Mouse (Mus musculus) forebrain, embryonic 10.5 days (tissue): ENCODE data around the gene Arhgap19. TPM values are rescaled to one million over a fixed set of nuclear protein-coding genes. Genes with fewer than 3 reads are reported as not detected.

Source experiments
- DNase-seq: peaks from one replicate; pipeline ENCODE4 v3.0.0-alpha.2; 2017; ENCODE audit warnings: low spot score; ENCODE audit errors: extremely low spot score
- H3K27ac ChIP-seq: fragments of 300-500 bp; sonication (generic); 2 replicates; pipeline ENCODE4 v1.5.1; 2016; ENCODE audit warnings: mild to moderate bottlenecking
- H3K27me3 ChIP-seq: fragments of 300-500 bp; sonication (generic); 2 replicates; pipeline ENCODE4 v1.6.1; 2016; ENCODE audit warnings: mild to moderate bottlenecking; ENCODE audit not compliant: poor library complexity, severe bottlenecking
- H3K36me3 ChIP-seq: fragments of 300-500 bp; sonication (generic); replicated peaks from 2 replicates; pipeline ENCODE4 v1.6.1; 2016; ENCODE audit warnings: mild to moderate bottlenecking, moderate library complexity
- H3K4me1 ChIP-seq: fragments of 300-500 bp; sonication (generic); 2 replicates; pipeline ENCODE4 v1.6.1; 2016
- H3K4me3 ChIP-seq: fragments of 300-500 bp; sonication (generic); 2 replicates; pipeline ENCODE4 v1.5.1; 2016; ENCODE audit warnings: mild to moderate bottlenecking, moderate library complexity
- H3K9me3 ChIP-seq: fragments of 300-500 bp; sonication (generic); 2 replicates; pipeline ENCODE4 v1.6.1; 2016; ENCODE audit warnings: mild to moderate bottlenecking, moderate library complexity
- WGBS: fragments of 180-500 bp; shearing (Covaris S2); methylation state at CpG from one replicate; pipeline ENCODE4 v1.1.7; 2016; 5-methylcytosine and 5-hydroxymethylcytosine counted together
- polyA plus RNA-seq: library from polyadenylated mRNA; unstranded; fragments of >200 nt; fragmentation: Nextera tagmentation; extraction: Ambion mirVana; gene quantifications from 2 replicates; pipeline ENCODE4 v1.2.1, GENCODE M21; 2016

The Arhgap19 gene
- polyA plus RNA-seq, 1 experiment from 2014 or later = 50.9 TPM

GRCm38 (mm10) chr19:41808104-41808634 lies 6.3 kb upstream of the Arhgap19 start:
- peaks cover 4% of the 10 kb centered on the region; the same call in 1 of the 2 replicates for H3K4me1 ChIP-seq

GRCm38 (mm10) chr19:41807497-41807896 lies 5.7 kb upstream of the Arhgap19 start:
- H3K4me3 ChIP-seq = no peak overlapping the region
- no peaks in the 10 kb centered on the region for H3K27me3 ChIP-seq
- peaks cover 12% of the 10 kb centered on the region for H3K9me3 ChIP-seq
- H3K4me1 ChIP-seq = peaks cover 8% of the 10 kb centered on the region; the same call in 1 of the 2 replicates
- H3K27ac ChIP-seq = no peak overlapping the region
- no peak for DNase-seq
- no peaks in the 10 kb centered on the region for H3K36me3 ChIP-seq
- 92% methylated on average over 9 of the region's 9 CpGs for WGBS

More at GRCm38 (mm10) chr19:41808104-41808634, 6.3 kb upstream of the Arhgap19 start:
- H3K36me3 ChIP-seq = no peaks in the 10 kb centered on the region
- no peak overlapping the region for H3K4me3 ChIP-seq
- peaks cover 12% of the 10 kb centered on the region for H3K9me3 ChIP-seq
- 0 out of 2 replicates have a peak overlapping the region, but pooled peaks have one; percentile 25 for H3K27ac ChIP-seq
- 82% methylated on average over 8 of the region's 8 CpGs for WGBS
- DNase-seq = no peak
- H3K27me3 ChIP-seq = no peaks in the 10 kb centered on the region

- Histone ChIP-seq H3K9me3 (peaks cover 12% of the 10 kb centered on the region), H3K4me3 (no peak overlapping the region), H3K27me3 (no peaks in the 10 kb centered on the region), H3K27ac (no peak overlapping the region), H3K36me3 (no peaks in the 10 kb centered on the region), H3K4me1 (peaks cover 15% of the 10 kb centered on the region)
- DNase-seq = no peak
- WGBS = 91% methylated on average over 4 of the region's 4 CpGs
These were observed 4.0 kb upstream of the Arhgap19 start for GRCm38 (mm10) chr19:41805831-41806230.

GRCm38 (mm10) chr19:41803322-41803721 lies 1.5 kb upstream of the Arhgap19 start:
- Histone ChIP-seq H3K9me3 (peaks cover 12% of the 10 kb centered on the region), H3K36me3 (no peaks in the 10 kb centered on the region), H3K4me3 (0 out of 2 replicates have a peak overlapping the region, but pooled peaks have one; percentile 8), H3K27me3 (no peaks in the 10 kb centered on the region), H3K4me1 (peaks cover 23% of the 10 kb centered on the region), H3K27ac (0 out of 2 replicates have a peak overlapping the region, but pooled peaks have one; percentile 11)
- DNase-seq = peak; percentile 34
- WGBS = 36% methylated on average over 7 of the region's 7 CpGs

- Histone ChIP-seq H3K27ac (peak overlapping the region; percentile 96), H3K9me3 (peaks cover 8% of the 10 kb centered on the region), H3K27me3 (no peaks in the 10 kb centered on the region), H3K4me1 (peaks cover 40% of the 10 kb centered on the region), H3K36me3 (peaks cover 11% of the 10 kb centered on the region), H3K4me3 (peak overlapping the region; percentile 85)
- WGBS = 10% methylated on average over 26 of the region's 26 CpGs
- DNase-seq = no peak
These were observed 683 bp downstream of the Arhgap19 start for GRCm38 (mm10) chr19:41800986-41801741.

GRCm38 (mm10) chr19:41800451-41800850 lies 1.4 kb downstream of the Arhgap19 start:
- peaks cover 11% of the 10 kb centered on the region for H3K36me3 ChIP-seq
- no peak for DNase-seq
- peak overlapping the region; percentile 96; the same call in 1 of the 2 replicates for H3K27ac ChIP-seq
- no peaks in the 10 kb centered on the region for H3K27me3 ChIP-seq
- H3K4me3 ChIP-seq = peak overlapping the region; percentile 85
- peaks cover under 1% of the 10 kb centered on the region; the same call in 1 of the 2 replicates for H3K9me3 ChIP-seq
- H3K4me1 ChIP-seq = peaks cover 47% of the 10 kb centered on the region
- WGBS = 54% methylated on average over 6 of the region's 6 CpGs

- Histone ChIP-seq H3K4me3 (no peak overlapping the region), H3K9me3 (no peaks in the 10 kb centered on the region), H3K27ac (no peak overlapping the region), H3K4me1 (peaks cover 66% of the 10 kb centered on the region), H3K36me3 (peaks cover 11% of the 10 kb centered on the region), H3K27me3 (no peaks in the 10 kb centered on the region)
- no peak for DNase-seq
- 85% methylated on average over 6 of the region's 6 CpGs for WGBS
These were observed 4.3 kb downstream of the Arhgap19 start for GRCm38 (mm10) chr19:41797536-41797935.

- peaks cover 62% of the 10 kb centered on the region for H3K4me1 ChIP-seq
- DNase-seq = no peak
These were observed 5.0 kb downstream of the Arhgap19 start for GRCm38 (mm10) chr19:41796789-41797327.

GRCm38 (mm10) chr19:41796148-41796760 lies 5.6 kb downstream of the Arhgap19 start:
- DNase-seq = no peak
- WGBS = 86% methylated on average over 3 of the region's 3 CpGs
- peaks cover 62% of the 10 kb centered on the region for H3K4me1 ChIP-seq

More at GRCm38 (mm10) chr19:41796789-41797327, 5.0 kb downstream of the Arhgap19 start:
- Histone ChIP-seq H3K27me3 (no peaks in the 10 kb centered on the region), H3K4me3 (no peak overlapping the region), H3K27ac (0 out of 2 replicates have a peak overlapping the region, but pooled peaks have one; percentile 5), H3K9me3 (no peaks in the 10 kb centered on the region), H3K36me3 (peaks cover 12% of the 10 kb centered on the region)
- WGBS = 89% methylated on average over 12 of the region's 12 CpGs

GRCm38 (mm10) chr19:41794901-41795300 lies 6.9 kb downstream of the Arhgap19 start:
- peak overlapping the region; percentile 79 for H3K27ac ChIP-seq
- H3K27me3 ChIP-seq = no peaks in the 10 kb centered on the region
- H3K36me3 ChIP-seq = peaks cover 31% of the 10 kb centered on the region
- H3K4me3 ChIP-seq = peak overlapping the region; percentile 18; the same call in 1 of the 2 replicates
- no peaks in the 10 kb centered on the region for H3K9me3 ChIP-seq
- peaks cover 49% of the 10 kb centered on the region for H3K4me1 ChIP-seq
- WGBS = 63% methylated on average over 6 of the region's 6 CpGs
- DNase-seq = no peak

More at GRCm38 (mm10) chr19:41796148-41796760, 5.6 kb downstream of the Arhgap19 start:
- no peaks in the 10 kb centered on the region for H3K27me3 ChIP-seq
- no peak overlapping the region for H3K27ac ChIP-seq
- peaks cover 18% of the 10 kb centered on the region for H3K36me3 ChIP-seq
- H3K4me3 ChIP-seq = no peak overlapping the region
- H3K9me3 ChIP-seq = no peaks in the 10 kb centered on the region

- Histone ChIP-seq H3K4me1 (peaks cover 46% of the 10 kb centered on the region), H3K27me3 (no peaks in the 10 kb centered on the region), H3K4me3 (no peak overlapping the region), H3K9me3 (no peaks in the 10 kb centered on the region), H3K36me3 (peaks cover 40% of the 10 kb centered on the region), H3K27ac (peak overlapping the region; percentile 79; the same call in 1 of the 2 replicates)
- DNase-seq = no peak
These were observed 7.8 kb downstream of the Arhgap19 start for GRCm38 (mm10) chr19:41794017-41794416.

- H3K4me3 ChIP-seq = no peak overlapping the region
- no peak overlapping the region for H3K27ac ChIP-seq
- WGBS = 83% methylated on average over 1 of the region's 1 CpGs
- DNase-seq = no peak
- H3K4me1 ChIP-seq = peaks cover 46% of the 10 kb centered on the region
- peaks cover 48% of the 10 kb centered on the region for H3K36me3 ChIP-seq
- no peaks in the 10 kb centered on the region for H3K27me3 ChIP-seq
- H3K9me3 ChIP-seq = no peaks in the 10 kb centered on the region
These were observed 8.8 kb downstream of the Arhgap19 start for GRCm38 (mm10) chr19:41792934-41793486.
